Mouse (Mus musculus) CD4-positive, CD25-positive, alpha-beta regulatory T cell, adult 4 months (primary cell): ENCODE measurements around the gene Cntnap5a. TPM values are rescaled to one million over a fixed set of nuclear protein-coding genes. Genes with fewer than 3 reads are reported as not detected.

ENCODE experiments used
- ATAC-seq: one replicate; pipeline ENCODE4 v1.8.0; 2017
- polyA plus RNA-seq, 2 experiments: library from polyadenylated mRNA; unstranded; fragments of 100-300 nt; shearing (Covaris generic); gene quantifications; one replicate each; pipeline ENCODE4 v1.2.1; 2017

Gene Cntnap5a
- polyA plus RNA-seq, result not detected

- ATAC-seq, result no peak
Measured at GRCm38 (mm10) chr1:115684518-115685368, at the start of gene Cntnap5a. TSS of gene Cntnap5a (plus strand) at chr1:115684756.

GRCm38 (mm10) chr1:115646921-115647320 is 37.6 kb upstream of the Cntnap5a start:
- ATAC-seq, result no peak

- ATAC-seq, result no peak
Measured at GRCm38 (mm10) chr1:115658343-115659064, 26.1 kb upstream of the Cntnap5a start.

- no peak for ATAC-seq
Measured at GRCm38 (mm10) chr1:115686494-115686893, 1.9 kb downstream of the Cntnap5a start.

GRCm38 (mm10) chr1:115699798-115700197 is 15.2 kb downstream of the Cntnap5a start:
- ATAC-seq, result no peak

GRCm38 (mm10) chr1:115742556-115742955 is 58.0 kb downstream of the Cntnap5a start:
- ATAC-seq, result no peak

GRCm38 (mm10) chr1:115745569-115745968 is 61.0 kb downstream of the Cntnap5a start:
- ATAC-seq, result no peak

GRCm38 (mm10) chr1:115784737-115785136 is 100.2 kb downstream of the Cntnap5a start:
- ATAC-seq, result no peak

GRCm38 (mm10) chr1:115842591-115842990 is 158.0 kb downstream of the Cntnap5a start:
- ATAC-seq, result no peak

- no peak for ATAC-seq
Measured at GRCm38 (mm10) chr1:115847605-115848004, 163.0 kb downstream of the Cntnap5a start.

- ATAC-seq, result no peak
Measured at GRCm38 (mm10) chr1:115852206-115852605, 167.7 kb downstream of the Cntnap5a start.

GRCm38 (mm10) chr1:115918396-115918795 is 233.8 kb downstream of the Cntnap5a start:
- no peak for ATAC-seq

GRCm38 (mm10) chr1:115925953-115926665 is 241.6 kb downstream of the Cntnap5a start:
- ATAC-seq, result no peak

GRCm38 (mm10) chr1:115932045-115932444 is 247.5 kb downstream of the Cntnap5a start:
- no peak for ATAC-seq

GRCm38 (mm10) chr1:115945892-115946291 is 261.3 kb downstream of the Cntnap5a start:
- no peak for ATAC-seq

- ATAC-seq, result no peak
Measured at GRCm38 (mm10) chr1:115956528-115956927, 272.0 kb downstream of the Cntnap5a start.

GRCm38 (mm10) chr1:115964993-115965575 is 280.5 kb downstream of the Cntnap5a start:
- no peak for ATAC-seq

- ATAC-seq, result no peak
Measured at GRCm38 (mm10) chr1:115990204-115990603, 305.6 kb downstream of the Cntnap5a start.

GRCm38 (mm10) chr1:116015768-116016167 is 331.2 kb downstream of the Cntnap5a start:
- ATAC-seq, result no peak

GRCm38 (mm10) chr1:116029653-116030052 is 345.1 kb downstream of the Cntnap5a start:
- no peak for ATAC-seq

- no peak for ATAC-seq
Measured at GRCm38 (mm10) chr1:116035897-116036296, 351.3 kb downstream of the Cntnap5a start.

- ATAC-seq, result no peak
Measured at GRCm38 (mm10) chr1:116036894-116037293, 352.3 kb downstream of the Cntnap5a start.

GRCm38 (mm10) chr1:116044083-116044482 is 359.5 kb downstream of the Cntnap5a start:
- no peak for ATAC-seq
